Mouse (Mus musculus) ES-Bruce4 (cell line): ENCODE data around the gene Fastkd5. TPM values are rescaled to one million over a fixed set of nuclear protein-coding genes. Genes with fewer than 3 reads are reported as not detected.

Source experiments
- H3K27ac ChIP-seq: 2 replicates; pipeline ENCODE4 v1.5.1; 2012; ENCODE audit warnings: low read length, inconsistent platforms; ENCODE audit not compliant: insufficient read depth
- H3K27me3 ChIP-seq: 2 replicates; pipeline ENCODE4 v1.6.1; 2012; ENCODE audit warnings: mild to moderate bottlenecking, low read length, inconsistent platforms; ENCODE audit not compliant: control insufficient read depth, poor library complexity, insufficient read depth, severe bottlenecking
- H3K36me3 ChIP-seq: 2 replicates; pipeline ENCODE4 v1.6.1; 2012; ENCODE audit warnings: inconsistent platforms, mild to moderate bottlenecking, low read length, moderate library complexity; ENCODE audit not compliant: control insufficient read depth, poor library complexity, insufficient read depth, severe bottlenecking
- H3K4me1 ChIP-seq: one replicate; pipeline ENCODE4 v1.8.1; 2011; ENCODE audit warnings: low read length; ENCODE audit not compliant: control insufficient read depth, insufficient read depth
- H3K4me3 ChIP-seq: 2 replicates; pipeline ENCODE4 v1.5.1; 2011; ENCODE audit warnings: low read depth, mild to moderate bottlenecking, low read length
- H3K9ac ChIP-seq: 2 replicates; pipeline ENCODE4 v1.6.1; 2012; ENCODE audit warnings: low read depth, mild to moderate bottlenecking, inconsistent platforms; ENCODE audit not compliant: poor library complexity, severe bottlenecking
- H3K9me3 ChIP-seq: replicated peaks from 2 replicates; pipeline ENCODE4 v1.6.1; 2012; ENCODE audit warnings: mild to moderate bottlenecking, low read length, inconsistent platforms; ENCODE audit not compliant: control insufficient read depth, poor library complexity, insufficient read depth, severe bottlenecking
- CTCF ChIP-seq: IDR thresholded peaks from one replicate; pipeline ENCODE4 v1.8.1; 2011; ENCODE audit warnings: low read depth, low read length
- EP300 ChIP-seq: IDR thresholded peaks from 2 replicates; pipeline ENCODE4 v1.6.1; 2011; ENCODE audit warnings: low read depth, low read length; ENCODE audit not compliant: insufficient read depth
- POLR2A ChIP-seq: IDR thresholded peaks from one replicate; pipeline ENCODE4 v1.8.1; 2011; ENCODE audit warnings: low read length; ENCODE audit not compliant: insufficient read depth
- polyA plus RNA-seq: library from polyadenylated mRNA; stranded (reverse); fragments of >200 nt; gene quantifications from 2 replicates; pipeline ENCODE4 v1.2.4, GENCODE M21; 2011; ENCODE audit warnings: low read depth; ENCODE audit not compliant: missing spikeins, insufficient read depth, insufficient read length

Gene Fastkd5
- polyA plus RNA-seq, 1 experiment, result 22.5 TPM

DNA sequence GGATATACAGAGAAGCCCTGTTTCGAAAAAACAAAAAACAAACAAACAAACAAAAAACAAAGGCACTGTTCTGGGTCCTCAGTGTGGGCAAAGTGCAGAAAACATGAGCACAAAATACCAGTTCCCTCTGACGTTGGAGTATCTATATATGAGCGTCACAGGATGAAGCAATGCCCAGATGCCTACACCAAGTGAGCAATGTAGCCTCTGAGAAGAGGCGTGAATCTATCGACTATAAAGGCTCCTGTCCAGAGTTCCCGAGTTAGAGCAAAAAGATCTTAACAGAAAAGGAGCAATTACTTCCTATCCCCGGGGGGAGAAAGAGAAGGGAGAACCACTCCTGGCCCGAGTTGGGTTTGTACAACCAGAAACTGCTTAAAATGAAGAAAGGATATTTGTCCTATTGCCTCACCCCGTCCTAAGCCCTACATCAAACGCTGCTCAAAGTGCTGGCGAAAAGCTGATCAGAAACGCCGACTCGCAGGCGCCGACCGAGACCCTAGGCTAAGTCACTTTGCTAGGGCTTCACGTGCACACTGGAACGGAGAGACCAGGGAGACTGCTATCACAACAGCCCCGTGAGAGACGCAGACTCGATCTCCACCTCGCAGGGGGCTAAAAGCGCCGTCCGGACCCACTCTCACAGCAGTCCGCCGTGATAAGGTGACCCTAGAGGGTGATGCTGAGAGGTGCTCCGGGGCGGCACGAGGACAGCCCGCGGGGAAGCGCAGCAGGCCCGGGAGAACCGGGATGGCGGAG lies 568 bp downstream of the Fastkd5 start:
- no peaks in the 10 kb centered on the region for H3K9me3 ChIP-seq
- peak overlapping the region; percentile 0; the same call in 1 of the 2 replicates for H3K27ac ChIP-seq

GRCm38 (mm10) chr2:130628424-130628823 lies 1.4 kb downstream of the Fastkd5 start:
- peak overlapping the region; percentile 87; the same call in 1 of the 2 replicates for H3K4me3 ChIP-seq
- peak overlapping the region; percentile 79 for H3K9ac ChIP-seq
- peaks cover 35% of the 10 kb centered on the region for H3K36me3 ChIP-seq
- no peak overlapping the region for H3K27ac ChIP-seq
- TF ChIP-seq CTCF (peak; percentile 43), EP300 (no peak)
- H3K27me3 ChIP-seq, result no peaks in the 10 kb centered on the region
- no peaks in the 10 kb centered on the region for H3K9me3 ChIP-seq
- H3K4me1 ChIP-seq, result peaks cover 3% of the 10 kb centered on the region

More for the DNA sequence above, 568 bp downstream of the Fastkd5 start:
- peaks cover 9% of the 10 kb centered on the region for H3K4me1 ChIP-seq
- peaks cover 30% of the 10 kb centered on the region for H3K36me3 ChIP-seq
- H3K9ac ChIP-seq, result peak overlapping the region; percentile 79
- H3K4me3 ChIP-seq, result peak overlapping the region; percentile 87
- no peak for TF ChIP-seq POLR2A
- TF ChIP-seq EP300, result no peak
- TF ChIP-seq CTCF, result no peak
- H3K27me3 ChIP-seq, result no peaks in the 10 kb centered on the region

DNA sequence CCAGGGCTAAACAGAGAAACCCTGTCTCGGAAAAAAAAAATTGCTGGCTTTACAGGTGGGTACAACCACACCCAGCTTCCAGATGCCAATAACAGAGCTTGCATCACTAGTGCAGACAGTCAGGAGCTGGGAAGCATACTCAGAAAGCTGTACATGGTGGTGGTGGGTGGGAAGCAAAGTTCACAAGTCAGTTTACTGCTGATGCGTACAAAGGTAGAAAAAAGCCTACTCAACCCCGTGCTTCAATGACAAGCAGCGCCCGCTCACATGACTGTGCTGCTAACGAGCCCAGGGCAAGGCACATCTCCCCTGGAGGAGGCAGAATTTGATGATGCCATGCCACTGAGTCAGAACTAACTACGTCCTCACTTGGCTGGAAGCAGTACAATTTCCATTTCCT lies 10.9 kb downstream of the Fastkd5 start:
- no peak for TF ChIP-seq EP300
- TF ChIP-seq POLR2A, result no peak
- no peak for TF ChIP-seq CTCF
- no peaks in the 10 kb centered on the region for H3K4me1 ChIP-seq
- H3K27ac ChIP-seq, result no peak overlapping the region
- H3K27me3 ChIP-seq, result no peaks in the 10 kb centered on the region
- no peaks in the 10 kb centered on the region for H3K9me3 ChIP-seq
- peaks cover 51% of the 10 kb centered on the region for H3K36me3 ChIP-seq
- no peak overlapping the region for H3K9ac ChIP-seq
- H3K4me3 ChIP-seq, result no peak overlapping the region

DNA sequence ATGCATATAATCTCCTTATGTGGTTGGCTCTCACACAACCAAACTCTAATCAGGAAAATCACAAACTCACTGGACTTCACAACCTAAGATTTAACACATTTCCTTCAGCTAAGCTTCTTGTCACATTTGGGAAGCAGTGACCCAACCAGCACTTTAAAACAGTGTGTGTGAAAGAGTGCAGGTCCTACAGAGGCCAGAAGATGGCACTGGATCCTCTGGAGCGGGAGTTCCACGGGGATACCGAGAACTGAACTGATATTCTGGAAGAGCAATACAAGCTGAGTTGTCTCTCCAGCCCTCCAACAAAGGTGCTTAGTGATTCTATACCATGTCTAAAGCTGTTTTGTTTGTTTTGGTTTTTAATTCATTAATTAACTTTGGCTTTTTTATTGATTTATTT lies 16.7 kb downstream of the Fastkd5 start:
- peaks cover 28% of the 10 kb centered on the region for H3K36me3 ChIP-seq

DNA sequence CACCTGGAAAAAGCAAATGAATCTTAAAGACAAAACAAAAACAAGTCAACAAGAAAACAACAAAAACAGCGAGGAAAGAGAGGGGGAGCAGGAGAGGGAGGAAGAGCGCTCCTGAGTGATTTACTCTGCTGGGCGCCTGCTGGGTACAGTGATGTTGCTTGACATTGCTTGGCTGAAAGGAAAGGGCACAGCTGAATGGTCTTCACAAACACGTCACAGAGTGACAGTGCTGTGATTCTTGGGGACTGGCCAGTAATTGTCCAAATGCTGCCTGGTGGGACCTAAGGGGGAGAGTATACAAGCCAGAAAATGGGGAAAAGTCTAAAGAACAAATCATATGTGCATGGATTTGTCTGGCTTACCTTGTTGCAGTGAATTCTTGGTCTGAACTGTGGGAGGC lies 27.6 kb downstream of the Fastkd5 start:
- H3K36me3 ChIP-seq, result peaks cover 12% of the 10 kb centered on the region
- H3K27me3 ChIP-seq, result no peaks in the 10 kb centered on the region
- no peaks in the 10 kb centered on the region for H3K9me3 ChIP-seq
- H3K9ac ChIP-seq, result no peak overlapping the region
- no peaks in the 10 kb centered on the region for H3K4me1 ChIP-seq
- H3K4me3 ChIP-seq, result no peak overlapping the region
- no peak overlapping the region for H3K27ac ChIP-seq
- no peak for TF ChIP-seq EP300
- TF ChIP-seq POLR2A, result no peak
- TF ChIP-seq CTCF, result no peak

More for the DNA sequence above, 16.7 kb downstream of the Fastkd5 start:
- Histone ChIP-seq H3K9me3 (no peaks in the 10 kb centered on the region), H3K27me3 (no peaks in the 10 kb centered on the region), H3K9ac (no peak overlapping the region), H3K4me3 (no peak overlapping the region), H3K4me1 (no peaks in the 10 kb centered on the region), H3K27ac (no peak overlapping the region)
- peak; percentile 69 for TF ChIP-seq CTCF
- TF ChIP-seq EP300, result no peak
- no peak for TF ChIP-seq POLR2A

- no peak overlapping the region for H3K4me3 ChIP-seq
- H3K27me3 ChIP-seq, result no peaks in the 10 kb centered on the region
- TF ChIP-seq EP300, result no peak
- TF ChIP-seq POLR2A, result no peak
- TF ChIP-seq CTCF, result no peak
- no peak overlapping the region for H3K9ac ChIP-seq
- no peak overlapping the region for H3K27ac ChIP-seq
- no peaks in the 10 kb centered on the region for H3K9me3 ChIP-seq
- peaks cover 13% of the 10 kb centered on the region for H3K36me3 ChIP-seq
- no peaks in the 10 kb centered on the region for H3K4me1 ChIP-seq
Measured at GRCm38 (mm10) chr2:130598399-130598798, 31.4 kb downstream of the Fastkd5 start.
